Comparison of ENCODE assay signal across 1 mouse cellular context in the genomic region with DNA sequence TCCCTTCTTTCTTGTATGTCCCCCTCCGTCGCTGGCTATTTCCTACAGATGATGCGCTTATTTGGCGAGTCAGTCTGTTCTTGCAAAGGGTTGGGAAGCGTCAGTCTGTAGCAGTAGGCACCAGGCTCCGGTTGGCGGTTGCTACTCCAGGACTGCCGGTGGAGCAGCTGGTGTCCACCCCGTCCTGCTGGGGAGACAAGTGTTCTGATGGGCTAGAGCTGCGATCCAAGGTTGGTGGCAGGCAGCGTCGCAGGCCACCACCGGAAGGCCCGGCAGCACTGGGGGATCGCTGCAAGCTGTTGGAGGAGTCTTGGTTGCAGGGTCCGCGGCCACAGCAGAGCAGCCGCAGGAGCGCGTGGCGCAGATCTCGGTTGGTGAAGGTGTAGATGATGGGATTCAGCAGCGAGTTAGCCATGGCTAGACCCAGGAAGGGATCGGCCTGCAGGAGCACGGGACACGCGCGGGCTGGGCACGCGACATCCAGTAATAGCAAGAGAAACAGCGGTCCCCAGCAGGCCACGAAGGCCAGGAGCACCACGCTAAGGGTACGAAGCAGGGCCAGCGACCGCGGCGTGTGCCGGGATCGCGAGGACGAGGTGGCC.
TF ChIP-seq lines count a peak whose summit lies in the region.

No protein-coding gene starts in this region.

TF ChIP-seq in MEL, 35 proteins besides CTCF, POLR2A, EP300 and RAD21:
- TF ChIP-seq ZC3H11A (IDR thresholded peaks at IDR 0.05; ENCODE audit: low read depth, low read length) (0 out of 2 replicates have a peak, but pooled peaks have one; percentile 5), ZNF384 (IDR thresholded peaks at IDR 0.05; ENCODE audit: low read depth, low read length) (no peak), MEF2A (IDR thresholded peaks at IDR 0.05; ENCODE audit: extremely low read depth, insufficient replicate concordance, low read depth, low read length, poor library complexity, severe bottlenecking) (no peak), POLR2AphosphoS2 (IDR thresholded peaks at IDR 0.05; ENCODE audit: low read length) (no peak), USF1 (IDR thresholded peaks at IDR 0.05; ENCODE audit: low read depth, low read length) (no peak), TAL1 (IDR thresholded peaks at IDR 0.05; ENCODE audit: low read length) (no peak)
